ENCODE assay signal across 25 mouse cellular contexts in the genomic region with DNA sequence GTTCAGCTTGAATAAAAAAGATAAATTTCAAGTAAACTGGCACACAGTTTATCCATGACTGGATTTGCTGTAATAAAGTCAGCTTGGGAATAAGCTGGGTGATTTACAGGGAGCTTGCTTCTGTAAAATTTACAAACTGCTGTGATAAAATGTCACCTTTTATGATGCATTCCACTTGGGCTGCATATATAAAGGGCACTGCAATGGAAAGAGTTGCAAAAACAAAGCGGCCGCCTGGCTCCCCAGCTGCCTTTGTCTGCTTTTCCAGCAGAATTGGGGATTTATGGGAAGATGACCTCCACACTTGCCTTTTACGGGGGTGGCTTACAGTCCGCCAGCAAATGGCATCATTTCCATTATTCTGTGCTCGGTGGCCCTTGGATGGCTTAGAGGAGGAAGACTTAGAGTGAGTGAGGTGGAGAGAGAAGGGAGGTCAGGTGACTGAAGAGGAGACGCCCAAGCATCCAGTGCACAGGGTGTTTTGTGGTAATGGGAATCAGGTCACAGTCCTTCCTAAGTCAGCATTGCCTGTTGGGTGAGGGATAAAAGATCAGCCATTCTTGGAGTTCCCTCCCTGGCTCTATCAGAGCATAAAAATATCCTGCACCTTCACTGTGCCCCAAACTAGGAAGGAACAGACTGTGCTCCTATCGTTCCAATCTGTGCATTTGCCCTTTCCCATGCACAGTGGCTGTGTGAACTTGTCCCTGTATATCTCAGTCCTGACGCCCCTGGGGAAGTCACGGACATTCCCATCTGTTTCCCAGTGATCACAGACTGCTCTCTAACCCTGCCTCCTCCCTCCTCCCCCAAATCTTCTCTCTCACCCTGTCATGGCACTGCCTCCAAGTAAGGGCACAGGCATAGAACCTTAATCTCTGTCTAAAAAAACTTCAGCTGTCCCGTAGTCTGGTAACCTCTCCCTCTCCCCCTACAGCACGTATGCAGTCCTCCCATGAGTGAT.
DNase-seq lines count a peak whose midpoint lies in the region; ATAC-seq and TF ChIP-seq lines count a peak whose summit lies in the region.
"Had no signal": no experiment of that assay in that cellular context is flagged by ENCODE, and none has a peak within 500 bp of the region (broad histone marks: within the 10 kb centered on the region; RNA-seq: fewer than 3 reads in every experiment).

No protein-coding gene starts in this region.

- peak; percentile 16 for DNase-seq in cerebellum, adult 9-10 months
- no peak for DNase-seq in cerebellum, adult 11 months
- DNase-seq in kidney, postnatal 0 days (ENCODE audit: low spot score), result peak; percentile 40
- no peak for DNase-seq in kidney, adult 8-10 months
- peak; percentile 3 for DNase-seq in ZHBTc4 (ENCODE audit: low read depth, low spot score)
- no peak for DNase-seq in left cerebral cortex, postnatal 36 days (ENCODE audit: low spot score in 2 of 2)
- DNase-seq: adrenal gland, adult 8-10 months; B cell, adult 2 months; gastrocnemius, postnatal 25 days; heart, adult 2 months; lung, postnatal 4 days; thymus, adult 2 months had no signal

- ATAC-seq in kidney, postnatal 0 days (replicated peaks; ENCODE audit: low FRiP score, low read depth), result no peak
- peak; percentile 72 for ATAC-seq in neural tube, embryonic 12.5 days (ENCODE audit: low FRiP score, low read depth)
- ATAC-seq: activated CD4-positive, CD25-positive, alpha-beta regulatory T cell, adult 4 months; intestine, postnatal 0 days; Patski had no signal

- no peaks in the 10 kb centered on the region for H3K36me3 ChIP-seq in kidney, postnatal 0 days (ENCODE audit: insufficient read depth, low read length)
- H3K36me3 ChIP-seq in neural tube, embryonic 12.5 days, result no peaks in the 10 kb centered on the region
- H3K36me3 ChIP-seq: embryonic facial prominence, embryonic 13.5 days; forebrain, embryonic 12.5 days; G1E; heart, embryonic 13.5 days; hindbrain, embryonic 12.5 days had no signal

- no peaks in the 10 kb centered on the region for H3K9me3 ChIP-seq in kidney, postnatal 0 days (replicated peaks; ENCODE audit: low read length)
- H3K9me3 ChIP-seq in neural tube, embryonic 12.5 days, result no peaks in the 10 kb centered on the region
- H3K9me3 ChIP-seq: embryonic facial prominence, embryonic 13.5 days; forebrain, embryonic 12.5 days; heart, embryonic 13.5 days; hindbrain, embryonic 12.5 days had no signal

- H3K4me2 ChIP-seq in kidney, postnatal 0 days (ENCODE audit: low read length), result no peak overlapping the region
- H3K4me2 ChIP-seq in neural tube, embryonic 12.5 days (replicated peaks), result 0 out of 2 replicates have a peak overlapping the region, but pooled peaks have one; percentile 18
- H3K4me2 ChIP-seq: embryonic facial prominence, embryonic 13.5 days; forebrain, embryonic 12.5 days; heart, embryonic 13.5 days; hindbrain, embryonic 12.5 days had no signal

- no peak overlapping the region for H3K27ac ChIP-seq in kidney, postnatal 0 days
- no peak overlapping the region for H3K27ac ChIP-seq in neural tube, embryonic 12.5 days
- H3K27ac ChIP-seq: embryonic facial prominence, embryonic 13.5 days; forebrain, embryonic 12.5 days; heart, adult 2 months; heart, embryonic 13.5 days; hindbrain, embryonic 12.5 days; left cerebral cortex, adult 2 months; stomach, postnatal 0 days had no signal

- H3K9ac ChIP-seq in kidney, postnatal 0 days (ENCODE audit: low read depth, low read length), result no peak overlapping the region
- H3K9ac ChIP-seq in neural tube, embryonic 12.5 days, result no peak overlapping the region
- H3K9ac ChIP-seq: embryonic facial prominence, embryonic 13.5 days; forebrain, embryonic 12.5 days; heart, embryonic 13.5 days; hindbrain, embryonic 12.5 days had no signal

- TF ChIP-seq CTCF in kidney, postnatal 0 days (IDR thresholded peaks at IDR 0.05; ENCODE audit: low read depth), result no peak

- H3K27me3 ChIP-seq in kidney, postnatal 0 days (ENCODE audit: insufficient read depth, low read length), result no peaks in the 10 kb centered on the region
- H3K27me3 ChIP-seq in neural tube, embryonic 12.5 days (replicated peaks), result no peaks in the 10 kb centered on the region
- H3K27me3 ChIP-seq: CH12.LX; embryonic facial prominence, embryonic 13.5 days; forebrain, embryonic 12.5 days; heart, embryonic 13.5 days; hindbrain, embryonic 12.5 days had no signal

- 30% methylated on average over 11 of the region's 11 CpGs for WGBS in kidney, postnatal 0 days
- 28% methylated on average over 11 of the region's 11 CpGs for WGBS in neural tube, embryonic 12.5 days

- H3K4me1 ChIP-seq in kidney, postnatal 0 days (replicated peaks; ENCODE audit: insufficient read depth, low read length), result no peaks in the 10 kb centered on the region
- peaks cover 7% of the 10 kb centered on the region for H3K4me1 ChIP-seq in neural tube, embryonic 12.5 days
- H3K4me1 ChIP-seq: embryonic facial prominence, embryonic 13.5 days; heart, embryonic 13.5 days; hindbrain, embryonic 12.5 days had no signal

- intact Hi-C loops in left cerebral cortex, postnatal 36 days (cut with DNase I), result no loop called here

- H3K4me3 ChIP-seq in kidney, postnatal 0 days (replicated peaks; ENCODE audit: low read depth, low read length), result no peak overlapping the region
- no peak overlapping the region for H3K4me3 ChIP-seq in neural tube, embryonic 12.5 days
- H3K4me3 ChIP-seq: embryonic facial prominence, embryonic 13.5 days; erythroblast, embryonic 14.5 days; forebrain, embryonic 12.5 days; heart, adult 2 months; heart, embryonic 13.5 days; hindbrain, embryonic 12.5 days; left cerebral cortex, adult 2 months had no signal

Comparison
In these comparisons a context has a peak if more than half of its experiments do, and no peak if none do; other contexts are left out.
1. DNase-seq: peak in cerebellum, adult 9-10 months (single experiment), kidney, postnatal 0 days (single experiment) and ZHBTc4 (single experiment); none in cerebellum, adult 11 months (single experiment), kidney, adult 8-10 months (0 of 2) and left cerebral cortex, postnatal 36 days (0 of 2).